Mouse (Mus musculus): ENCODE measurements around the gene Fkbp2.

GRCm38 (mm10) chr19:6950613-6951153, 29.6 kb downstream of the Fkbp2 start:
- no peak for TF ChIP-seq CTCF (IDR thresholded peaks at IDR 0.05; ENCODE audit: low read depth)
- TF ChIP-seq EP300 (IDR thresholded peaks at IDR 0.05; ENCODE audit: low read depth), result no peak

Measured in heart, postnatal 0 days (tissue).